Mouse (Mus musculus): ENCODE results near the gene Actr6. TPM values are rescaled to one million over a fixed set of nuclear protein-coding genes. Genes with fewer than 3 reads are reported as not detected.

The Actr6 gene
- polyA plus RNA-seq, 1 experiment from 2014 or later = 28.2 TPM

- no peaks in the 10 kb centered on the region for H3K4me1 ChIP-seq (ENCODE audit: control insufficient read depth, insufficient read depth, low read length)
- ATAC-seq (ENCODE audit: low read depth) = no peak
- no peaks in the 10 kb centered on the region for H3K36me3 ChIP-seq (ENCODE audit: control insufficient read depth, insufficient read depth, low read length)
- H3K27ac ChIP-seq (replicated peaks; ENCODE audit: low read depth, low read length) = no peak overlapping the region
- 81% methylated on average over 20 of the region's 20 CpGs for WGBS
- H3K9me3 ChIP-seq (ENCODE audit: control insufficient read depth, low read length) = no peaks in the 10 kb centered on the region
- no peak overlapping the region for H3K4me3 ChIP-seq (ENCODE audit: low read depth, low read length)
- H3K4me2 ChIP-seq (ENCODE audit: low read depth, low read length) = no peak overlapping the region
- H3K27me3 ChIP-seq (replicated peaks; ENCODE audit: control insufficient read depth, insufficient read depth, low read length) = no peaks in the 10 kb centered on the region
- DNase-seq (ENCODE audit: low spot score) = no peak
- no peak overlapping the region for H3K9ac ChIP-seq (ENCODE audit: low read depth, low read length)
Observed at GRCm38 (mm10) chr10:89695194-89695911, 36.7 kb downstream of the Actr6 start.

GRCm38 (mm10) chr10:89690021-89690420 is 42.1 kb downstream of the Actr6 start:
- DNase-seq (ENCODE audit: low spot score) (no peak), ATAC-seq (ENCODE audit: low read depth) (no peak)
- Histone ChIP-seq H3K4me3 (ENCODE audit: low read depth, low read length) (no peak overlapping the region), H3K36me3 (ENCODE audit: control insufficient read depth, insufficient read depth, low read length) (no peaks in the 10 kb centered on the region), H3K27me3 (replicated peaks; ENCODE audit: control insufficient read depth, insufficient read depth, low read length) (no peaks in the 10 kb centered on the region), H3K9ac (ENCODE audit: low read depth, low read length) (no peak overlapping the region), H3K27ac (replicated peaks; ENCODE audit: low read depth, low read length) (no peak overlapping the region), H3K4me2 (ENCODE audit: low read depth, low read length) (no peak overlapping the region), H3K9me3 (ENCODE audit: control insufficient read depth, low read length) (no peaks in the 10 kb centered on the region), H3K4me1 (ENCODE audit: control insufficient read depth, insufficient read depth, low read length) (peaks cover 2% of the 10 kb centered on the region)
- 44% methylated on average over 8 of the region's 8 CpGs for WGBS

GRCm38 (mm10) chr10:89687455-89687854 is 44.6 kb downstream of the Actr6 start:
- 79% methylated on average over 2 of the region's 2 CpGs for WGBS
- no peak overlapping the region for H3K9ac ChIP-seq (ENCODE audit: low read depth, low read length)
- H3K27me3 ChIP-seq (replicated peaks; ENCODE audit: control insufficient read depth, insufficient read depth, low read length) = no peaks in the 10 kb centered on the region
- ATAC-seq (ENCODE audit: low read depth) = no peak
- no peaks in the 10 kb centered on the region for H3K9me3 ChIP-seq (ENCODE audit: control insufficient read depth, low read length)
- no peak overlapping the region for H3K4me3 ChIP-seq (ENCODE audit: low read depth, low read length)
- no peak for DNase-seq (ENCODE audit: low spot score)
- peaks cover 5% of the 10 kb centered on the region for H3K4me1 ChIP-seq (ENCODE audit: control insufficient read depth, insufficient read depth, low read length)
- H3K36me3 ChIP-seq (ENCODE audit: control insufficient read depth, insufficient read depth, low read length) = no peaks in the 10 kb centered on the region
- no peak overlapping the region for H3K27ac ChIP-seq (replicated peaks; ENCODE audit: low read depth, low read length)
- no peak overlapping the region for H3K4me2 ChIP-seq (ENCODE audit: low read depth, low read length)

GRCm38 (mm10) chr10:89686139-89686808 is 45.8 kb downstream of the Actr6 start, which contains the start of gene Scyl2:
Scyl2 (minus strand) TSS chr10:89686285.
- 6% methylated on average over 30 of the region's 31 CpGs for WGBS
- H3K36me3 ChIP-seq (ENCODE audit: control insufficient read depth, insufficient read depth, low read length) = no peaks in the 10 kb centered on the region
- H3K27me3 ChIP-seq (replicated peaks; ENCODE audit: control insufficient read depth, insufficient read depth, low read length) = no peaks in the 10 kb centered on the region
- peaks cover 5% of the 10 kb centered on the region for H3K4me1 ChIP-seq (ENCODE audit: control insufficient read depth, insufficient read depth, low read length)
- peak within 1 kb of the TSS; percentile 85 for H3K4me3 ChIP-seq (ENCODE audit: low read depth, low read length)
- H3K9ac ChIP-seq (ENCODE audit: low read depth, low read length) = peak within 1 kb of the TSS; percentile 91
- peak within 1 kb of the TSS; percentile 59; the same call in 1 of the 2 replicates for H3K27ac ChIP-seq (replicated peaks; ENCODE audit: low read depth, low read length)
- DNase-seq (ENCODE audit: low spot score) (peak; percentile 97), ATAC-seq (ENCODE audit: low read depth) (peak; percentile 98)
- peak within 1 kb of the TSS; percentile 56 for H3K4me2 ChIP-seq (ENCODE audit: low read depth, low read length)
- H3K9me3 ChIP-seq (ENCODE audit: control insufficient read depth, low read length) = no peaks in the 10 kb centered on the region

GRCm38 (mm10) chr10:89685391-89686138 is 46.5 kb downstream of the Actr6 start:
- DNase-seq (ENCODE audit: low spot score) = peak; percentile 35
- Histone ChIP-seq H3K36me3 (ENCODE audit: control insufficient read depth, insufficient read depth, low read length) (no peaks in the 10 kb centered on the region), H3K4me1 (ENCODE audit: control insufficient read depth, insufficient read depth, low read length) (peaks cover 5% of the 10 kb centered on the region), H3K9ac (ENCODE audit: low read depth, low read length) (peak overlapping the region; percentile 91), H3K27ac (replicated peaks; ENCODE audit: low read depth, low read length) (peak overlapping the region; percentile 59; the same call in 1 of the 2 replicates), H3K9me3 (ENCODE audit: control insufficient read depth, low read length) (no peaks in the 10 kb centered on the region), H3K27me3 (replicated peaks; ENCODE audit: control insufficient read depth, insufficient read depth, low read length) (no peaks in the 10 kb centered on the region), H3K4me2 (ENCODE audit: low read depth, low read length) (peak overlapping the region; percentile 56), H3K4me3 (ENCODE audit: low read depth, low read length) (peak overlapping the region; percentile 85)
- peak; percentile 70 for ATAC-seq (ENCODE audit: low read depth)
- WGBS = 2% methylated on average over 32 of the region's 51 CpGs

GRCm38 (mm10) chr10:89682961-89683360 is 49.1 kb downstream of the Actr6 start:
- Histone ChIP-seq H3K36me3 (ENCODE audit: control insufficient read depth, insufficient read depth, low read length) (no peaks in the 10 kb centered on the region), H3K4me1 (ENCODE audit: control insufficient read depth, insufficient read depth, low read length) (peaks cover 5% of the 10 kb centered on the region), H3K27ac (replicated peaks; ENCODE audit: low read depth, low read length) (no peak overlapping the region), H3K4me2 (ENCODE audit: low read depth, low read length) (no peak overlapping the region), H3K9me3 (ENCODE audit: control insufficient read depth, low read length) (no peaks in the 10 kb centered on the region), H3K9ac (ENCODE audit: low read depth, low read length) (no peak overlapping the region), H3K27me3 (replicated peaks; ENCODE audit: control insufficient read depth, insufficient read depth, low read length) (no peaks in the 10 kb centered on the region), H3K4me3 (ENCODE audit: low read depth, low read length) (no peak overlapping the region)
- DNase-seq (ENCODE audit: low spot score) = no peak
- WGBS = 80% methylated on average over 10 of the region's 10 CpGs
- no peak for ATAC-seq (ENCODE audit: low read depth)

- no peak for DNase-seq (ENCODE audit: low spot score)
- peaks cover 5% of the 10 kb centered on the region for H3K4me1 ChIP-seq (ENCODE audit: control insufficient read depth, insufficient read depth, low read length)
- H3K27ac ChIP-seq (replicated peaks; ENCODE audit: low read depth, low read length) = no peak overlapping the region
- H3K36me3 ChIP-seq (ENCODE audit: control insufficient read depth, insufficient read depth, low read length) = no peaks in the 10 kb centered on the region
- no peak overlapping the region for H3K4me3 ChIP-seq (ENCODE audit: low read depth, low read length)
- H3K9me3 ChIP-seq (ENCODE audit: control insufficient read depth, low read length) = no peaks in the 10 kb centered on the region
- no peak overlapping the region for H3K9ac ChIP-seq (ENCODE audit: low read depth, low read length)
- 88% methylated on average over 1 of the region's 1 CpGs for WGBS
- H3K4me2 ChIP-seq (ENCODE audit: low read depth, low read length) = no peak overlapping the region
- no peaks in the 10 kb centered on the region for H3K27me3 ChIP-seq (replicated peaks; ENCODE audit: control insufficient read depth, insufficient read depth, low read length)
- no peak for ATAC-seq (ENCODE audit: low read depth)
Observed at GRCm38 (mm10) chr10:89682157-89682556, 49.9 kb downstream of the Actr6 start.

- Histone ChIP-seq H3K9me3 (ENCODE audit: control insufficient read depth, low read length) (no peaks in the 10 kb centered on the region), H3K4me2 (ENCODE audit: low read depth, low read length) (no peak overlapping the region), H3K36me3 (ENCODE audit: control insufficient read depth, insufficient read depth, low read length) (no peaks in the 10 kb centered on the region), H3K27ac (replicated peaks; ENCODE audit: low read depth, low read length) (no peak overlapping the region), H3K4me1 (ENCODE audit: control insufficient read depth, insufficient read depth, low read length) (peaks cover 5% of the 10 kb centered on the region), H3K4me3 (ENCODE audit: low read depth, low read length) (no peak overlapping the region), H3K9ac (ENCODE audit: low read depth, low read length) (no peak overlapping the region), H3K27me3 (replicated peaks; ENCODE audit: control insufficient read depth, insufficient read depth, low read length) (no peaks in the 10 kb centered on the region)
- no peak for DNase-seq (ENCODE audit: low spot score)
- 88% methylated on average over 4 of the region's 4 CpGs for WGBS
- ATAC-seq (ENCODE audit: low read depth) = no peak
Observed at GRCm38 (mm10) chr10:89681706-89682105, 50.4 kb downstream of the Actr6 start.

Data from embryonic facial prominence, embryonic 14.5 days (tissue).